Mouse (Mus musculus): ENCODE measurements around the gene Rapgef1. TPM values are rescaled to one million over a fixed set of nuclear protein-coding genes. Genes with fewer than 3 reads are reported as not detected.

Gene Rapgef1
- polyA plus RNA-seq, 1 experiment from 2014 or later: 14.9 TPM

DNA sequence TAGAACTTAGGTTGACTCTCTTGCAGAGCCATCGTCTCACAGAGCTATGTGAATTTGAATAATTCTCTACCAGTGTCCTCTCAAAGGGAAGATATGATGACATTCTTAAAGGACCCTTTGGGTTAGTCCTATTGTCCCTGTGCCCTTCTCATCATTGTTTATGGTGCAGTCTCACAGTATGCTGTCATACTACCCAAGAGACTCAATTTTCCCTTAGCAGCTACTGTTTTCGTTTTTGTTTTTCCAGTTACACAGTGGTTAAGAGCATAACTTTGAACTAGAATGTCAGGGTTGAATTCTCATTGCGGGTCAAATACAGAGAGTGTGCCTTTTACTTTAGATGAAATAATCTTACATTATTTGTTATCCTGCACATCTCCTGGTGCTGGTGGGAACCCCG is 27.6 kb downstream of the Rapgef1 start:
- Histone ChIP-seq H3K79me2 (ENCODE audit: inconsistent target) (peaks cover 96% of the 10 kb centered on the region), H3K36me3 (ENCODE audit: inconsistent target) (no peaks in the 10 kb centered on the region), H3K4me3 (ENCODE audit: inconsistent target) (no peak overlapping the region), H3K27ac (no peak overlapping the region)
- 89% methylated on average over 4 of the region's 4 CpGs for WGBS (ENCODE audit: missing documents)

DNA sequence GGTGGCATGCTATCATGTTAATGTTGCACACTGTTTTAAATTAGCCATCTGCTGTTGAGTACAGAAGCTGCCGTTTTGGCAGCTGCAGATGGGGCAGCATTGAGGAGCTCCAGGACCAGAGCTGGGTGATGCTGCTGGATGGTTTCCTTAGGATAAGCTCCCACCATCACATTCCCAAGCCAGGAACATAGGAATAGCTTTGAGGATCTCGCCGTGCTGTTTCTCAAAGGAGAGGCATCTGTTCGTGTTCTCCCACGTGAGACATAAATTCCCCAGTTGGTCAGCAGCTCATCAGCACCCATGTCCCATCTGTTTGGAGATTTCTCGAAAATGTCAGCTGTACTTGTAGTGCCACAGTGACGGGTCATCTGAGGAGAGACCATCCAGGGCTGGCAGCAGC is 28.3 kb downstream of the Rapgef1 start:
- Histone ChIP-seq H3K4me3 (ENCODE audit: inconsistent target) (no peak overlapping the region), H3K27ac (no peak overlapping the region), H3K36me3 (ENCODE audit: inconsistent target) (no peaks in the 10 kb centered on the region), H3K79me2 (ENCODE audit: inconsistent target) (peaks cover 96% of the 10 kb centered on the region)
- WGBS (ENCODE audit: missing documents): 93% methylated on average over 7 of the region's 7 CpGs

DNA sequence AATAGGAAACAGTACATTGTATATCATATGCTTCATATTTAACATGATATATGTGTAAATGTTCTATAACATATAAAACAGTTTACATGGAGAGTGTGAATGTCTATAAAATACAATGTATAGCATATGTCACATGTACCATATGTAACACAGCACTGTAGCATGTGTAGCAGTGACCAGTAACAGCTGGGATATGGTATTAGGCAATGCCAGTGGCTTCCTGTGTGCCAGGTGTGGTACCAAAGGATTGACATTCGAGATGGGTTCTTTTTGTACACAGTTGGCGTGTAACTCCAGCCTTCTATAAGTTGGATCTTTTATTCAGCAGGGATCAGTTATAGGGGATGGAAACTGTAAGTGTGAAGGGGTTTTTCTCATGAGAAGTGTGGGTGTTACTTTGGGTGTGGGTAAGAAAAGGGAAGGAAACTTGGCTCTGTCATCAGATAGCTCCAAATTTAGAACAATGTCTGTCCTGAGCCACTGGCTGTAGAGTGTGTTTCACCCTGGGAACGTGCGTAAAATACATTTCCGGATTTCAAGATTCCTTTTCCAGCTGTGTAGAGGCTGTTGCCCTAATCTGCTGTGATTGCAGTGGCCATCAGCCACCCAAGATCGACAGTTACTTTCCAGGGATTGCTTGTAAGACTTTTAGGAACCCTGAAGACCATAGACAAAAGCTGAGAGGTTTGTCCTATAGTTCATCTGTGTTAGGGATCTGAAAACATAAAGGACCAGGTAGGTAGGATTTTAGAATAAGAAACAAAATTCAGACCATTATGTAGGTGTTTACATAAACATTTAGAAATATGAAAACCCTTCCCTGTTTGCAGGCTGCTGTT is 29.7 kb downstream of the Rapgef1 start:
- peak overlapping the region; percentile 35 for H3K27ac ChIP-seq
- no peaks in the 10 kb centered on the region for H3K36me3 ChIP-seq (ENCODE audit: inconsistent target)
- no peak overlapping the region for H3K4me3 ChIP-seq (ENCODE audit: inconsistent target)
- H3K79me2 ChIP-seq (ENCODE audit: inconsistent target): peaks cover 96% of the 10 kb centered on the region
- 2% methylated on average over 6 of the region's 6 CpGs for WGBS (ENCODE audit: missing documents)

DNA sequence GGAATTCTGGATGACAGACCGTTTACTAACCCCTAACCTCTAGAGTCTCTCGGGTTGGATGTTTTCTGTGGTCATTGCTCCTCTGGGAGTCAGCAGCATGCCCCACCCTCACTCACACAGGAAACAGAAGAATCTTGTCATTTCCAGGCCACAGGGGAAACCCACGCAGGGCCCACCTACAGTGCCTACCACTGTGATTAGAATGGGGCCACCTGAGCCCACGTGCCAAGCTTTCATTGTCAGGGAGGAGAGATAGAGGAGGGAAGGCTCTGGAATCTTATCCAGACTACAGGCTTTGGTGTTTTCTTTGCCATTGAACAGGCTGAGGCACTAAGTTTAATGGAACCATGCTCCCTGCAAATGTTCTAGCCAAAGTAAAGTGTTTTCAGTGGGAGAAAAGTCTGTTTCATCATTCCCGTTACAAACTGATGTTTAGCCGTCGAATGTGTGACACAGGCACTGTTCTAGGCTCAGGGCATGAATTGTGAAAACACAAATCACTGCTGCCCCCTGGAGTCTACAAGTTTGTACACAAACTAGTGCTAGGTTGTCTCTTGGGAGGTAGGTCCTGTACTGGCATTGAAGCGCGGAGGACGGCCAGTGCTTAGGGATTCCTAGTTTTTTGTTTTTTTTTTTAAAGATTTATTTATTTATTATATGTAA is 30.4 kb downstream of the Rapgef1 start:
- WGBS (ENCODE audit: missing documents): 61% methylated on average over 10 of the region's 10 CpGs
- Histone ChIP-seq H3K27ac (peak overlapping the region; percentile 35), H3K36me3 (ENCODE audit: inconsistent target) (no peaks in the 10 kb centered on the region), H3K79me2 (ENCODE audit: inconsistent target) (peaks cover 96% of the 10 kb centered on the region), H3K4me3 (ENCODE audit: inconsistent target) (no peak overlapping the region)

DNA sequence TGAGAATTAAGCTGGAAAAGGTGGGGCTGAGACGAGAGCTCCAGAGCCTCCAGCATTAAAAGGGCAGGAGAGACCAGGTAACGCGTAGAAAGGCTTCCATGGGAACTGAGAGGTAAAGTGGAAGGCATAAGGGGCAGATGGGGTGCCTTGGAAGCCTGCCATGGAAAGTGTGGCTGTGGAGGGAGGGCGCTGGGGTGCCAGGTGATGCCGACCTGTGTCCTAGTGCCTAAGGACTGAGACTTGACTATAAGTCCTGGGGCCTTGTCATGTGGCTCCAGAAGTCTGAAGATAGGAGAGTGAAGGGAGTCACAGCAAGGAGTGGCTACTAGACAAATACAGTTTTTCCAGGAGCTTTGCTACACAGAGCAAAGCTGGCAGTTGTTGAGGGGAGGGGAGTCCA is 32.4 kb downstream of the Rapgef1 start:
- Histone ChIP-seq H3K27ac (no peak overlapping the region), H3K36me3 (ENCODE audit: inconsistent target) (no peaks in the 10 kb centered on the region), H3K79me2 (ENCODE audit: inconsistent target) (peaks cover 96% of the 10 kb centered on the region), H3K4me3 (ENCODE audit: inconsistent target) (no peak overlapping the region)
- 92% methylated on average over 5 of the region's 5 CpGs for WGBS (ENCODE audit: missing documents)

DNA sequence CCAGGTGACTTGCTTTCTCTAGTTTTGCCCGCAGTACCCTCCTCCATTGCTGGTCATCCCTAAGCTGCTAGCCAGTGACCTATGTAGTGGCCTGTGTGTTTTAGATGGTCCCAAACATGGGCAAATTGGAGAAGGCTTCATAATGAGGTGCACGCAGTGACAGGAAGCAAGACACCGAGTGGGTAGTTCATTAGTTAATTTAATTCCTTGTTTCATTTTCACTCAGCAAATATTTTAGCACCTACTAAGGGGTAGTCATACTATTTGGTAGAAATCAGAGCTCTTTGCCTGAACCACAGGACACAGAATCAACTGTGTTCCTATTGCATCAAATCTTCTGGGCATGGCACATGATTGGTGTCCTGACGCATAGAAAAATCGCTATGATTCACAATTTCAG is 35.9 kb downstream of the Rapgef1 start:
- no peak overlapping the region for H3K4me3 ChIP-seq (ENCODE audit: inconsistent target)
- 76% methylated on average over 5 of the region's 5 CpGs for WGBS (ENCODE audit: missing documents)
- H3K79me2 ChIP-seq (ENCODE audit: inconsistent target): peaks cover 100% of the 10 kb centered on the region
- no peak overlapping the region for H3K27ac ChIP-seq
- H3K36me3 ChIP-seq (ENCODE audit: inconsistent target): no peaks in the 10 kb centered on the region

DNA sequence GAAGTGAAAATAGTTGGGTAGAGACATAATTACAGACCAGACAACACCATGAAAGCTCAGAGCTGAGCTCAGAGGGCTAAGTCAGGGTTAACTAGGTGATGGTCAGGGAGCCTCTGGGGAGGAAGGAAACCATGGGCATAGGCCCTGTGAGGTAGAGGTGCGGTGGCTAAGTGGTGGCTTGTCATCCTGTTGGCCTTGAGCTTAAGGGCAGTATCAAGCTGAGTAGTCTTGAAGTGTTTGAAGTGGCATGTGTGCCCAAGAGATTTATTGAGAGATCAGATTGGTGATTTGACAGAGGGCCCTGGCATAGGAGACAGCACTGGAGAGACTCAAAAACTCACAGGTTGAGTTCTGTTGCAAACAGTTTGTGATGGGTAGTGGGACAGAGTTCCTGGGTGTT is 36.6 kb downstream of the Rapgef1 start:
- H3K36me3 ChIP-seq (ENCODE audit: inconsistent target): no peaks in the 10 kb centered on the region
- WGBS (ENCODE audit: missing documents): 57% methylated on average over 1 of the region's 1 CpGs
- H3K4me3 ChIP-seq (ENCODE audit: inconsistent target): no peak overlapping the region
- no peak overlapping the region for H3K27ac ChIP-seq
- H3K79me2 ChIP-seq (ENCODE audit: inconsistent target): peaks cover 99% of the 10 kb centered on the region

DNA sequence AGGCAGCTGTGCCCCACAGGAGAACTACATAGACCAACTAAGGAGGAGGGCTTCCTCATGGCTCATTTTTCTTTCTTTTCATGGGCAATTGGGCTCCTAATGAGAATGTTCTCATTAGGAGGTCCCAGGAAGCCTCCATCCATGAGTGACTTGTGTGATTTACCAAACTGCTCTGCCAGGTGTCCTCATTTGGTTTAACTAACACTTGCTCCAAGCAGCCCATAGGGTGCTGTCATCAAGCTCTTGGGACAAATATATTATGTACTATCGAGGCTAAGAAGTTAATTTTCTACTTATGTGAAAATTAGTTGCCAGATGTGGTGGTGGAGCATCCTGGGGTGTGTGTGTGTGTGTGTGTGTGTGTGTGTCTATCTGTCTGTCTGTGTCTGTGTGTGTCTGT is 37.6 kb downstream of the Rapgef1 start:
- 86% methylated on average over 1 of the region's 1 CpGs for WGBS (ENCODE audit: missing documents)
- peaks cover 90% of the 10 kb centered on the region for H3K79me2 ChIP-seq (ENCODE audit: inconsistent target)
- H3K4me3 ChIP-seq (ENCODE audit: inconsistent target): no peak overlapping the region
- no peaks in the 10 kb centered on the region for H3K36me3 ChIP-seq (ENCODE audit: inconsistent target)
- H3K27ac ChIP-seq: no peak overlapping the region

DNA sequence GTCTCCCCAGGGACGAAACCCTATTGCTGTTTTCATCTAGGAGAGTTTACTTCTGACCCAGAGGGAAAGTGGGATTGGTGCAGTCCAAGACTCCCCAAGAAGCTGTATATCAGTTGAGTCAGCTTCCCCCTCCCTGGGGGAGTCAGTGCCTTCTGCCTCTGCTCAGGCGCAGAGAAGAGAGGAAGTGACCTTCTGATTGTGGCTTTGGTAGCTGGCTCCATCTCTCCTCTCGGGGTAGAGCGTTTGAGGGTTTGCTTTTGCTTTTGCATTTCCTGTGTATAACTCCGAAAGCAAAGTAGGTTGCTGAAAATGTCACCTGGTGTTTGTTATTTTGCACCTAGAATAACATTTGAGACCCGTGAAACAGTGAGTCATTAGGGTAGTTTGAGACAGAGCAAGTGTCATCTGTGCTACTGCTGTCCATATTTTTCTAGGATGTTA is 42.3 kb downstream of the Rapgef1 start:
- peak overlapping the region; percentile 62 for H3K27ac ChIP-seq
- H3K36me3 ChIP-seq (ENCODE audit: inconsistent target): no peaks in the 10 kb centered on the region
- H3K79me2 ChIP-seq (ENCODE audit: inconsistent target): peaks cover 89% of the 10 kb centered on the region
- H3K4me3 ChIP-seq (ENCODE audit: inconsistent target): no peak overlapping the region
- 0% methylated on average over 6 of the region's 6 CpGs for WGBS (ENCODE audit: missing documents)

DNA sequence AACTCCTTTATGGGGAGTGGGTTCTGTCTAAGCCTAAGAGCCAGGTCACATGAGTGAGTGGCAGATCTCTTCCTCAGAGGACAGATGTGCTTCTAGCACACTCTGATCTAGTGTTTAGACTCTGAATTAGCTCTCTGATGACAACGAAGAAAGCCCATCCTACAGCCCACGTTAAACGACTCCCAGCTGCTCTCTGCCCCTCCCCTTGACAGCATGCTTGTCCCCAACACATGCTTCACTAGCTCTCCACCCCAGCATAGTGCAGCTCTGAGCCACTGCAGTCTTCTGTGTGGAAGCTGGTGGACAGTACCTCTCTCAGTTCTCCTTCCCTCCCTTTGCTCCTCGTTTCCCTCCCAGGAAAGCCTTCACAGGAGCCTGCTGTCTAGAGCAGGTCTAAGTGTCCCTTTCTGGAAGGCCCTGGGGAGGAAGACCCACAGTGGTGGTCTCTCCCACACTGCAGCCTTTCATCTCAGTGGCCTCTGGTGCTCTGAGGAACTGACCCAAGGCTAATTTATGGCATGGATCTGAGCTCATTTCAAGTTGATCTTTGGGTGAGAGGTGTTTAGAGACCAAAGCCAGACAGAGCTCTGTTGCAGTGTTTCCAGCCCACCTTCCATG is 43.8 kb downstream of the Rapgef1 start:
- Histone ChIP-seq H3K36me3 (ENCODE audit: inconsistent target) (no peaks in the 10 kb centered on the region), H3K4me3 (ENCODE audit: inconsistent target) (no peak overlapping the region), H3K27ac (peak overlapping the region; percentile 62), H3K79me2 (ENCODE audit: inconsistent target) (peaks cover 89% of the 10 kb centered on the region)
- 52% methylated on average over 4 of the region's 4 CpGs for WGBS (ENCODE audit: missing documents)

DNA sequence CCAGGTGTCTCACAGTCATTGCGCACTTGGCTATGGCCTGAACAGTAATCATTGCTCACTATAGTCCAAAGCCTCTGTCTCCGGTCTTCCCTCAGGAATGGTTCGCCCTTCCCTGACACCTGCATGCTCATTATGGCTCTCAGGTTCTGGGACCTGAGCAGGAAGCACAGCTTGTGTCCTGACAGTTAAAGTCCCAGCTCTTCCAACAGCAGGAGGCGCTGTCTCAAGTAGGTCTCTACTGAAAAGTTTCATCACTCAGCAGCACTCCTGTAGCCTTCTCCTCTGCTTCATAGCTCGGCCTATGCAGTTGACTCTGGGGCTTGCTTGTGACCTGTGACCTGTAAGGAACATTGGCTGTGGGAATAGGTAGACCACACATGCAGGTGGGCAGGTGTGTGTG is 45.9 kb downstream of the Rapgef1 start:
- Histone ChIP-seq H3K27ac (no peak overlapping the region), H3K36me3 (ENCODE audit: inconsistent target) (no peaks in the 10 kb centered on the region), H3K79me2 (ENCODE audit: inconsistent target) (peaks cover 87% of the 10 kb centered on the region), H3K4me3 (ENCODE audit: inconsistent target) (no peak overlapping the region)
- WGBS (ENCODE audit: missing documents): 95% methylated on average over 5 of the region's 5 CpGs

DNA sequence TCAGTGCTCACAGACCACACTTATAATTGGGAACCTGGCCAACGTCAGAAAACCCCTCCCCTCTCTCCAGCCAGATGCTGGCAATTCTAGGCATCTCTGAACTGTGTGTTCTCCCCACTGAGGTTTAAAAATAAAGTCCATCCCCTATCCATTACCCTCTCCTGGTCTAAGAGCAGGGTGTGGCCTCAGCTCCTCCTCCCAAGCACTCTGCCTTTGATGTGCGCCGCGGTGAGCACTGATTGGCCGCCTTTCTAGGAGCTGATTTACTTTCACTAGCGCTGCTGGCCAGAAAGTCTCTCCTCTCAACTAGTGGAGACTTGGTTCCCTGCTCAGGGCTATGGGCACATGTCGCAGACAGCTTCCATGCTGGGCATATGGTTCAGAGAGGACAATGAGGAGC is 47.1 kb downstream of the Rapgef1 start:
- H3K27ac ChIP-seq: no peak overlapping the region
- no peak overlapping the region for H3K4me3 ChIP-seq (ENCODE audit: inconsistent target)
- no peaks in the 10 kb centered on the region for H3K36me3 ChIP-seq (ENCODE audit: inconsistent target)
- 76% methylated on average over 7 of the region's 7 CpGs for WGBS (ENCODE audit: missing documents)
- peaks cover 93% of the 10 kb centered on the region for H3K79me2 ChIP-seq (ENCODE audit: inconsistent target)

DNA sequence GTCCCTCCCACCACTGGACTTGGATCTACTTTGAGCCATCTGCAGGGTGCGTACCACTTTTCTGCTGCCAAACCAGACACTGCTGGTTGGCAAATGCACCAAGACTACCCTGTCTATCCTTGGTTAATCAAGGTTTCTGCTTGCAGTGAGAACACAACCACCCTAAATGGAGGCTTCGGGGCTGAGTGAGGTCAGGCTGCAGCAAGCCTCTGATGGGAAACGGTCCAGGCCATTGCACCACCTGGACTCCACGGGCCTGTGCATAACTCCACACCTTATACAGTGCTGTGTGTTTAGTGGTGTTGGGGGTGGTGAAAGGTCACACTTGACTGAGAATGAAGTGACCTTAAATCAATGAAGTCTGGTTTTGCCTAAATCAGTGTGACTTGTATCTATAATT is 47.6 kb downstream of the Rapgef1 start:
- Histone ChIP-seq H3K4me3 (ENCODE audit: inconsistent target) (no peak overlapping the region), H3K79me2 (ENCODE audit: inconsistent target) (peaks cover 98% of the 10 kb centered on the region), H3K36me3 (ENCODE audit: inconsistent target) (no peaks in the 10 kb centered on the region), H3K27ac (no peak overlapping the region)
- WGBS (ENCODE audit: missing documents): 95% methylated on average over 2 of the region's 4 CpGs

DNA sequence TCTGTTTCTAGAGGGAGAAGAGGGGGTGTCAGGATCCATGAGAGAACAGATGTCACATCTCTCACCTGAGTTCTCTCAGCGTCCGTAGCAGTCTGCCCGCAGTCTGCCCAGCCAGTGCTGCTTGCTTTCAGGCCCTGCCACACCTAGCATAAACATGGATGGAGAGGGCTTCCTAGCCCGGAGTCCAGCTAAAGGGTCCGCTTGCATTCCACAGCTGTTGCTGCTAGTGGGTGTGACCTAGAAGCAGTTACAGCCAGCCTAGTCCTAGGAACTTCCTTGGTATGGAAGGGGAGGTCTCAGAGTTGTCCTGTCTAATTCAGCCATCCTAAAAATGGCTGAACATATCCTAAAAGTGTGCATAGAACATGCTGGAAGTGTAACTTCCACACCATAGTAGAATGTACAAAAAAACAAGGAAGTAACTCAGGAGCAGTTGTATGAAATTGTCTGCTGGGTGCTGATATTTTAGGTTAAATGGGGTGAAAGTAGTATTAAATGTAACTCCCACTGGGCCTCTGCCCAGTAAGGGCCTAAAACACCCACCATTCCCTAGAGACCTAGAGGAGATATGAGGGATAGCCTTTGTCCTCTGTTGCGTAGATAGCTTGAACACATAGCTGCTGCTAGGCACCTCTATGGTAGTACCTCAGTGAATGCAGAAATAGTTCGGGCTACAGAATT is 48.6 kb downstream of the Rapgef1 start:
- no peak overlapping the region for H3K4me3 ChIP-seq (ENCODE audit: inconsistent target)
- WGBS (ENCODE audit: missing documents): 91% methylated on average over 7 of the region's 7 CpGs
- H3K36me3 ChIP-seq (ENCODE audit: inconsistent target): no peaks in the 10 kb centered on the region
- no peak overlapping the region for H3K27ac ChIP-seq
- peaks cover 88% of the 10 kb centered on the region for H3K79me2 ChIP-seq (ENCODE audit: inconsistent target)

Data from macrophage (primary cell).